Mouse (Mus musculus) cortical plate, adult 2 months (tissue): Measurements from ENCODE around the gene Polr3h. TPM values are rescaled to one million over a fixed set of nuclear protein-coding genes. Genes with fewer than 3 reads are reported as not detected.
"Not testable (repeated sequence)": the region's sequence is repeated elsewhere in the genome, so short reads cannot be mapped to it uniquely, and the experiment has no call there.

Experiments
- H3K27ac ChIP-seq: fragments of 200-500 bp; 2 replicates; pipeline ENCODE4 v1.5.1; 2012; ENCODE audit warnings: low read length, control low read depth, inconsistent platforms; ENCODE audit not compliant: insufficient read depth
- H3K4me1 ChIP-seq: fragments of 200-500 bp; 2 replicates; pipeline ENCODE4 v1.6.1; 2011; ENCODE audit warnings: low read length; ENCODE audit not compliant: control insufficient read depth, insufficient read depth
- H3K4me3 ChIP-seq: fragments of 200-500 bp; 2 replicates; pipeline ENCODE4 v1.5.1; 2011; ENCODE audit warnings: mild to moderate bottlenecking, low read length, control low read depth; ENCODE audit not compliant: insufficient read depth
- CTCF ChIP-seq: fragments of 200-500 bp; IDR thresholded peaks from 2 replicates; pipeline ENCODE4 v1.5.1; 2011; ENCODE audit warnings: mild to moderate bottlenecking, control low read depth, low read length; ENCODE audit not compliant: insufficient read depth; ENCODE audit errors: extremely low read depth
- POLR2A ChIP-seq: fragments of 200-500 bp; IDR thresholded peaks from 2 replicates; pipeline ENCODE4 v1.6.1; 2011; ENCODE audit warnings: mild to moderate bottlenecking, low read length, control low read depth; ENCODE audit not compliant: insufficient read depth; ENCODE audit errors: extremely low read depth
- polyA plus RNA-seq: library from polyadenylated mRNA; depleted of rRNA; stranded (reverse); fragments of >200 nt; gene quantifications from 2 replicates; pipeline ENCODE4 v1.2.3, GENCODE M21; 2012

Gene Polr3h
- polyA plus RNA-seq, 1 experiment = 61.5 TPM

DNA sequence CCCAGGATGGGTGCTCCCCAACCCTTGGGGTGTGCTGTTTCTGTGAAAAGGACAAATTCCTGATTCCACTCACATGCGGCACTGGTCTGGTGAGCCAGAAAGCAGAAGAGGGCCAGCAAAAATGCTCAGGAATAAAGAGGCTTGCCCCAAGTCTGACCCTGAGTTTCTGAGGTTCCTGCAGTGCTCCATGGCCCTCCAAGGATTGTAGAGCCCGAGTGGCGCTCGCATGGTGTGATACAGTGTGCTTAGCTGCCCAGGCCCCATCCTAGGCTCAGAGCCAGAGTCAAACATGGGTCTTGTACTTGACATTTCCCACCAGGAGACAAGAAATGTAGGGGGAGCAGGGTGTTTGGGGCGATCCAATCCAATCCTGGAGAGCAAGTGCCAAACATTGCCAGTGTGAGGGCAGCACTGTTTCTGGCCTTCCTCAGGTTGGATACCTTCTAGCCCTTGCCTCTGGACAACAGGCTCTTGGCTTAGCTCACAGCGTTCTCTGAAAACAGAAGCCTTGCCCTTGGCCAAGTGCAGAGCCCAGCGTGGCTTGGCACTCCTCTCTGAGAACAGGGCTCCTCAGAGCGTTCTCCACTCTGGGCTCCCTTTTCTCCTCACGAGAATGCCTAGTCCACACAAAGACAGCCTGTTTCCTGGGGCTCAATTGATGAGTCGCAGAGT is 5.4 kb downstream of the Polr3h start:
- Histone ChIP-seq H3K4me1 (peaks cover 9% of the 10 kb centered on the region), H3K27ac (peak overlapping the region; percentile 63), H3K4me3 (no peak overlapping the region)
- TF ChIP-seq CTCF (no peak), POLR2A (no peak)

DNA sequence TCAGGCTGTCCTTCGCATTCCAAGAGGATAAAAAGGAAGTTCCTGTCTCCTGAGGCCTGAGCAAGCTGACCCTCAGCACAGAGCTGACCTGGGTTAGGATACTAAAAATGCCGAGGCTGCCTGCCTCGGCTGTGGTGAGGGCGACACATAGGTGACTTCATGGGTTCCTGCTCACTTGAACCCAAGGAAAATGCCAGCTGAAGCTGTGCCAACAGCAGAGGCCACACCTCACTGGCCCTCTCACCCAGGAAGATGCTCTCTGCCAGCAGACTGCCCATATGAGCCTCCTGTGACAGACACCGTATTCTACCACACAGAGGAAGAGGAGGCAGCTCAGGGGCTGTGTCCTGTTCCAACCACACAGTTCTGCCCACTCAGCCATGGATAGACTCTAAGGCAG is 7.0 kb downstream of the Polr3h start:
- Histone ChIP-seq H3K4me1 (peaks cover 7% of the 10 kb centered on the region), H3K4me3 (no peak overlapping the region), H3K27ac (no peak overlapping the region)
- no peak for TF ChIP-seq CTCF

DNA sequence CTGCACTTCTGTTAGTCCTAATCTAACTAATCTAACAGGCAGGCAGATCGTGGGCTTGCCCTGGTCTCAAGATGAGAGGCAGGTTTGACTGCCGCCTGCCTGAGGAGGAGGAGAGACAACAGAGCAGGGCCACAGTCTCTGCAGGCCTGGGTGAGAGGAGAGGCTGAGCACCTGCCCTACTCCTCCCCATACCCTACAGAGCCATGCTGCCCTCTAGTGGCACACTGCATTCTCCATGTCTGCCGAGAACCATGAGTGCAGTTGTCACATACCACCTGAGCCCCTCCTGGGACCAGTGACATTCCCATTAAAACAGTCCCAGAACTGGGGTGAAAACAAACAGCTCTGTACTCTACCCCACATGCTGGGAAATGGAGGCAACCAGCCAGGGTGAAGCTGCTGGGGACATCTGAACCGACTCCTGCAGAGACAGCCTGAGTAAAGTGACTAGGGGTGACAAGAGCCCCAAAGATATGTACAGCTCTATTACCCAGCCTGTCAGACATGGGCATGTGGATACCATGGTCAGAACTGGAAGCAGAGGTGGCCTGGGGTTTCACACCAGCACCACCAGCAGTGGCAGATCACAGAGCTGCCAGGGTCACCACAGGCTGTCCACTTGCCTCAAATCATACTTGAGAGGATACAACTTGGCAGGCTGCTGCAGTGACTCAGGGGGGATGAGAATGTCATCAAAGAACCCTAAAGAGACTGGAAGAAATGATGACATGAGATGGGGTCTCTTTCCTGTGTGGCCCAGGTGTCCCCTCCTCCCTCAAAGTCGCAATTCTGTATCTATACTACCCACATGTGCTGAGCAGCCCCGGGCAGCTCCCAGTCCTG is 8.2 kb downstream of the Polr3h start:
- H3K27ac ChIP-seq = no peak overlapping the region
- peak; percentile 95 for TF ChIP-seq CTCF
- no peak for TF ChIP-seq POLR2A
- peaks cover 4% of the 10 kb centered on the region for H3K4me1 ChIP-seq
- no peak overlapping the region for H3K4me3 ChIP-seq

DNA sequence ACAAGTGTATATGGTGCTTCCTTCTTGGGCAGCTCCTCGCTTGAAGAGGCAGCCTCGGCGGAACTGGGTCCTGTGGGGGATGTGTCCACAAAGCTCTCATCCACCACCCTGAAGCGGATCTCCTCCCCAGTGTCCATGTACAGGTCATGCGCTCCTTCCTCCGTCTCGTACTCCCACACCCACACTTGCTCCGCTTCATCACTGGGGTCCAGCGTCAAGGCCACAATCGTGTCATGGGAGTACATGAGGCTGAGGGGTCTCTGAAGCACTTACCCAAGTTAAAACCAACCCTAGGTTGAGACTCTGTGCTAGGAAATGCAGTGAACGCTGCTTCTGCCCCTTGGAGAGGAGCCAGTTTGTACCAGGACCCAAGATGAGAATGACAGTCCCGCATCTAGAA is 8.8 kb downstream of the Polr3h start:
- no peak overlapping the region for H3K4me3 ChIP-seq
- no peak overlapping the region for H3K27ac ChIP-seq
- H3K4me1 ChIP-seq = peaks cover 2% of the 10 kb centered on the region
- no peak for TF ChIP-seq CTCF
- no peak for TF ChIP-seq POLR2A

DNA sequence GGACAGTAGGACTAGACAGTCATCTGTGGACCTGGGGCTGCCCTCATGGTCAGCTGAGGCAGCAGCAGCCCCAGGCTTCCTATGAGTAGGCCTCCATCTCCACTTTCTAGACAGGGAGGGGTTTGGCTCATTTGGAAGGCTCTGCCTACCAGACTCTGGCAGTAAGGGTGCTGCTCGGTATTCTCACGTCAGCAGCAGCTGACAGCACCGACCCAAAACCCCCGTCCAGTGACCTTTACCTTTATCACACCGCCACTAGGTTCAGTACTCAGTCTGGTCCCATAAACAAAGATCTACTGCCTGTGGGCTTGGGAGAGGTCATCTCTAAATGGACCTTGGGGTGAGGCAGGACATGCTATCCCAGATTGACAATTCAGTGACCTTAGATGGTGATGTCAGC is 10.4 kb downstream of the Polr3h start:
- no peak for TF ChIP-seq CTCF
- peak; percentile 11; the same call in 1 of the 2 replicates for TF ChIP-seq POLR2A
- Histone ChIP-seq H3K4me3 (no peak overlapping the region), H3K4me1 (peaks cover under 1% of the 10 kb centered on the region; the same call in 1 of the 2 replicates), H3K27ac (no peak overlapping the region)

DNA sequence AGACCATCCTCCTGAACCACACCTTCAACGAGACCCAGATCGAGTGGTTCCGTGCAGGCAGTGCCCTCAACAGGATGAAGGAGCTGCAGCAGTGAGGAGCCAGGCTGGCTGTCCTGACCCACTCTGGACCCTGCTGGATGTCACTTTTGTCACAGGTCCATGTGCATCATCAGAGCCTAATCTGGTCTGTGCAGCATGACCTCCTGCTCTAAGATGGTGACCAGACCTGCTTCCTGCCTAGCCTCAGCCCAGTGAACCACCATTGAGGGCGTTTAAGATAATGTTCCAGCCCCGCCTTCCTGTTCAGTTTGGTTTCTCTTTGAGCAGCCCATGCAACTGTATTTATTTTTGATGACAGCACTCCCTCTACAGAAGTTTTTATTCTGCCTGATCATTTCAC is 11.4 kb downstream of the Polr3h start:
- H3K4me3 ChIP-seq = no peak overlapping the region
- no peaks in the 10 kb centered on the region for H3K4me1 ChIP-seq
- TF ChIP-seq CTCF (no peak), POLR2A (no peak)
- H3K27ac ChIP-seq = no peak overlapping the region

DNA sequence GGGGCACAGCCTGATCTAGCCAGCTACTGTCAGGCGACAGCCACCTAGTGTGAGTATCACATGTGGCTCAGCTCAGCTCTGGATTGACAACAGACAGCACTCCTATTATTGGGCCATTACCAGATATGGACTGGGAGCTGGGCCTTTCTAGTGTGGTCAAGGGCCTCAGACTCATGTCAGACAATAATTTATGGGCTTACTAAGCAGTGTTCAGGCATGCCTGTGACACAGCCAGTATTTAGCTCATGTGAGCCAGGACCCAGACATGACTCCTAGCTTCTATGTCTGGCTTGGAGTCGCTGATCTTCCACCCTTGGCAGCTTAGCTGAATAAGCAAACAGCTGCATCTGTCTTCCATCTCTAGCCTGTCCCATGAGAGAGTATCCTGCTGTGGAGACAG is 13.5 kb downstream of the Polr3h start:
- TF ChIP-seq POLR2A (no peak), CTCF (no peak)
- Histone ChIP-seq H3K4me1 (no peaks in the 10 kb centered on the region), H3K27ac (no peak overlapping the region), H3K4me3 (no peak overlapping the region)

DNA sequence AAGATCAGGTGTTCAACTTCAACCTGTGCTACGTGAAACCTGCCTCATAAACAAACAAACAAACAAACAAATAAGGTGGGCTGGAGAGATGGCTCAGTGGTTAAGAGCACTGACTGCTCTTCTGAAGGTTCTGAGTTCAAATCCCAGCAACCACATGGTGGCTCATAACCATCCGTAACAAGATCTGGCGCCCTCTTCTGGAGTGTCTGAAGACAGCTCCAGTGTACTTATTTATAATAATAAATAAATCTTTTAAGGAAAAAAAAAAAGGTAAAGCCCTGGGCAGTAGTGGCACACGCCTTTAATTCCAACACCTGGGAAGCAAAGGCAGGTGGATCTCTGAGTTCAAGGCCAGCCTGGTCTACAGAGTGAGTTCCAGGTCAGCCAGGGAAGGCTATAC is 17.3 kb downstream of the Polr3h start:
- not testable (repeated sequence) for H3K4me1 ChIP-seq, H3K27ac ChIP-seq, H3K4me3 ChIP-seq

DNA sequence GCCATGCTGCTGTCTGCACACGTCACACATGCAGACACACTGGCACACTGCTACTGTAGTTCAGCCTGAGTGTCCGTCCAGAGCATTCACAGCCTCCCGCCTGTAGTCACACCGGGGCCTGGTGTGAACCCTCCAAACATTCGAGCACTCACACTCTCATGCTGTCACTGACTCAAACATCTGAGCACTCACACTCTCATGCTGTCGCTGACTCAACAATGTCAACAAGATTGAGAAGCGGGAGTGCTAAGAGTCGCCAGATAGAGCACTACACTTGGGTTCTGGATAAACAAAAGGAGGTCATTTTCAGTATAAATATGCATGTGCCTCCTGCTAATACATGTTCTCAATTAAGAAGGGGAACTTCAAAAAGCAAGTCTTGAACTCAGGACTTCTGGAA is 18.1 kb downstream of the Polr3h start:
- Histone ChIP-seq H3K27ac (no peak overlapping the region), H3K4me3 (no peak overlapping the region), H3K4me1 (no peaks in the 10 kb centered on the region)
- TF ChIP-seq CTCF (no peak), POLR2A (no peak)

DNA sequence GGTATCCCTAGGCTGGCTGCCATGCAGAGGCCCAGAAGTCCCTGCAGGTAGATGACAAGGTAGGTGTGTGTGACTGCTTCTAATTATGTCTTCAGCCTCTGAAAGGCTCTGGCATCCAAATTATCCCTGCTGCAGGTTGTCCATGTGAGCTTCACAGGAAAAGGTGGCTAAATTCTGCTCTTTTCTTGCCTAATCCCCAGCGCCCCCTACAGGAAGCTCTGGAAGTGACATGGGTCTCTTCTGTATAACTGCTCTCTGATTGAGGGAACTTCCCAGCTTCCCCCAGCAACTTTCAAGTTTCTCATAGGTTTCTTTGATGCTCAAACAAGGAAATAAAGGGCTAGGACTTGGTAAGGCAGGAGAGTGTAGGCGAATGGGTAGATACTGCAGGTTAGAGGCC is 21.1 kb downstream of the Polr3h start:
- no peak overlapping the region for H3K4me3 ChIP-seq
- no peaks in the 10 kb centered on the region for H3K4me1 ChIP-seq
- no peak overlapping the region for H3K27ac ChIP-seq
- TF ChIP-seq CTCF (peak; percentile 67), POLR2A (no peak)
